Mouse (Mus musculus): ENCODE data around the gene Mtcl1.

DNA sequence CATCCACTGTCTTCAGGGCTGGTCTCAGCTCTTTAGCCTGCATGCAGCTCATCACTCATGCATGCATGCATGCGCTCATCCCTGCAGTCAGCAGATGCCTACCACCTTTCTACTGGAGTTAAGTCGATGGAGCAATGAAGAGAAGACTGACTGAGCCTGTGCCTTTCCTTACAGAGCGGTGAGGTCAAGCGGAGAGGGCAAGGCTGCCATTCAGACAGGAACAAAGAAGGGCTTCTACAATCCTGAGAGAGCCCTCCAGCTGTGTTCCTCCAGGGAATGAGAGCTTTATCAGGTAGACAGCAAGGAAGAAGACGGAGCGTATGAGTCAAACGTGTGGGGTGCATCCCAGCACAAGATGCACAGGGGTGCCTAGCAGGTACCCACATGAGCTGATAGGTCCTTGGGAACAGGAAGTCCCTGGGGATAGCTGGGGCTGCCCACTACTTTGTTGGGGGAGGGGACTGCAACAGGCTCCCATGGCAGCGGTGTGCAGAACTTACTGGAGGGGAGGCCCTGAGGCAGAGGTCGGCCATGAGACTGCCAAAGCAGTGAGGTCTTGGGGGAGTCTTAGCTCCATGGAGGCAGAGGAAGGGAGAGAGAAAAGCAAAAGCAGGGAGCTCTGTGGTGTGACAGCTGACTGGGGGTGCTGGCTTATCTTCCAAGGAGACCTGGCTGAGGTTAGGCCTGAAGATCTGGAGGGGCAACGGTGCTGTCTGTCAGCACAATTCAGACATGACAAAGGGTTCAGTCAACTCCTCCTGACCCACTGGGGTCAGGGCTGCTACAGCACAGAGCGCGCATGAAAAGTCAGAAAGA, 37.2 kb downstream of the Mtcl1 start:
- TF ChIP-seq CTCF (IDR thresholded peaks at IDR 0.05; ENCODE audit: low read depth, low read length) (no peak), POLR2A (IDR thresholded peaks at IDR 0.05; ENCODE audit: borderline replicate concordance, low read depth, low read length) (no peak)
